Mouse (Mus musculus): ENCODE measurements around the gene Abcf2.
"Not testable (repeated sequence)": the region's sequence is repeated elsewhere in the genome, so short reads cannot be mapped to it uniquely, and the experiment has no call there.

Abcf2 gene

GRCm38 (mm10) chr5:24586547-24587199 is 9.4 kb upstream of the Abcf2 start, which contains the start of gene Chpf2:
Chpf2 (plus strand) TSS chr5:24586741.
- DNase-seq (ENCODE audit: low spot score): peak; percentile 76

- DNase-seq (ENCODE audit: low spot score): no peak
Observed at GRCm38 (mm10) chr5:24586106-24586505, 8.8 kb upstream of the Abcf2 start.

GRCm38 (mm10) chr5:24578109-24578963 is 1.1 kb upstream of the Abcf2 start:
- no peak for DNase-seq (ENCODE audit: low spot score)

- no peak for DNase-seq (ENCODE audit: low spot score)
Observed at GRCm38 (mm10) chr5:24576801-24577182, 475 bp downstream of the Abcf2 start.

GRCm38 (mm10) chr5:24575948-24576347 is 1.3 kb downstream of the Abcf2 start:
- DNase-seq (ENCODE audit: low spot score): no peak

- no peak for DNase-seq (ENCODE audit: low spot score)
Observed at GRCm38 (mm10) chr5:24556709-24557108, 20.6 kb downstream of the Abcf2 start, which contains the start of gene 4931409K22Rik. 4931409K22Rik (minus strand) TSS chr5:24556809.

- not testable (repeated sequence) for DNase-seq (ENCODE audit: low spot score)
Observed at GRCm38 (mm10) chr5:24555335-24555734, 21.9 kb downstream of the Abcf2 start.

GRCm38 (mm10) chr5:24553621-24554244 is 23.5 kb downstream of the Abcf2 start:
- DNase-seq (ENCODE audit: low spot score): no peak

GRCm38 (mm10) chr5:24551317-24551688 is 26.0 kb downstream of the Abcf2 start:
- no peak for DNase-seq (ENCODE audit: low spot score)

GRCm38 (mm10) chr5:24550598-24551316 is 26.5 kb downstream of the Abcf2 start:
- DNase-seq (ENCODE audit: low spot score): peak; percentile 69

- no peak for DNase-seq (ENCODE audit: low spot score)
Observed at GRCm38 (mm10) chr5:24542643-24543042, 34.6 kb downstream of the Abcf2 start.

- no peak for DNase-seq (ENCODE audit: low spot score)
Observed at GRCm38 (mm10) chr5:24541144-24541569, 36.1 kb downstream of the Abcf2 start.

- peak; percentile 53 for DNase-seq (ENCODE audit: low spot score)
Observed at GRCm38 (mm10) chr5:24540387-24541143, 36.7 kb downstream of the Abcf2 start, which contains the start of gene Asb10. Asb10 (minus strand) TSS chr5:24540978.

GRCm38 (mm10) chr5:24539571-24540296 is 37.5 kb downstream of the Abcf2 start:
- no peak for DNase-seq (ENCODE audit: low spot score)

- DNase-seq (ENCODE audit: low spot score): no peak
Observed at GRCm38 (mm10) chr5:24537618-24538017, 39.6 kb downstream of the Abcf2 start.

GRCm38 (mm10) chr5:24536511-24536910 is 40.8 kb downstream of the Abcf2 start:
- peak; percentile 41 for DNase-seq (ENCODE audit: low spot score)

GRCm38 (mm10) chr5:24535731-24536130 is 41.5 kb downstream of the Abcf2 start:
- DNase-seq (ENCODE audit: low spot score): no peak

- DNase-seq (ENCODE audit: low spot score): no peak
Observed at GRCm38 (mm10) chr5:24534292-24534691, 43.0 kb downstream of the Abcf2 start.

- DNase-seq (ENCODE audit: low spot score): no peak
Observed at GRCm38 (mm10) chr5:24533391-24533790, 43.9 kb downstream of the Abcf2 start.

GRCm38 (mm10) chr5:24530042-24530689 is 47.1 kb downstream of the Abcf2 start:
- peak; percentile 91 for DNase-seq (ENCODE audit: low spot score)
